Mouse (Mus musculus) lung, embryonic 14.5 days (tissue): Measurements from ENCODE around the gene Tmem217. TPM values are rescaled to one million over a fixed set of nuclear protein-coding genes. Genes with fewer than 3 reads are reported as not detected.

Source experiments
- ATAC-seq: fragments of 200-750 bp; cut with Nextera tagmentation; 2 replicates; pipeline ENCODE4 v1.8.0; 2017; ENCODE audit warnings: mild to moderate bottlenecking, moderate TSS enrichment, moderate library complexity; ENCODE audit not compliant: insufficient read depth
- DNase-seq: peaks from one replicate; pipeline ENCODE4 v3.0.0-alpha.2; 2015
- H3K27ac ChIP-seq: fragments of 300-500 bp; sonication (generic); 2 replicates; pipeline ENCODE4 v1.5.1; 2014; ENCODE audit warnings: low read depth, mild to moderate bottlenecking, moderate library complexity
- H3K27me3 ChIP-seq: fragments of 300-500 bp; sonication (generic); 2 replicates; pipeline ENCODE4 v1.6.1; 2014; ENCODE audit warnings: low read length, control low read depth; ENCODE audit not compliant: insufficient read depth
- H3K36me3 ChIP-seq: fragments of 300-500 bp; sonication (generic); 2 replicates; pipeline ENCODE4 v1.6.1; 2014; ENCODE audit warnings: control low read depth; ENCODE audit not compliant: insufficient read depth
- H3K4me1 ChIP-seq: fragments of 300-500 bp; sonication (generic); 2 replicates; pipeline ENCODE4 v1.6.1; 2014; ENCODE audit warnings: antibody characterized with exemption, control low read depth; ENCODE audit not compliant: insufficient read depth
- H3K4me2 ChIP-seq: fragments of 300-500 bp; sonication (generic); 2 replicates; pipeline ENCODE4 v1.6.1; 2014; ENCODE audit warnings: mild to moderate bottlenecking
- H3K4me3 ChIP-seq: fragments of 300-500 bp; sonication (generic); 2 replicates; pipeline ENCODE4 v1.5.1; 2014; ENCODE audit warnings: low read depth, low read length
- H3K9ac ChIP-seq: fragments of 300-500 bp; sonication (generic); 2 replicates; pipeline ENCODE4 v1.6.1; 2014
- H3K9me3 ChIP-seq: fragments of 300-500 bp; sonication (generic); 2 replicates; pipeline ENCODE4 v1.6.1; 2016; ENCODE audit warnings: low read depth, low read length, control low read depth
- CTCF ChIP-seq: IDR thresholded peaks from 2 replicates; pipeline ENCODE4 v1.5.1; 2016; ENCODE audit warnings: antibody characterized with exemption, low read depth
- WGBS: fragments of 180-500 bp; shearing (Covaris S2); extraction: QIAGEN DNeasy Blood & Tissue Kit; methylation state at CpG from one replicate; pipeline ENCODE4 v1.1.7; 2014; 5-methylcytosine and 5-hydroxymethylcytosine counted together
- polyA plus RNA-seq: library from polyadenylated mRNA; unstranded; fragments of >200 nt; fragmentation: Nextera tagmentation; extraction: Ambion mirVana; gene quantifications from 2 replicates; pipeline ENCODE4 v1.2.1, GENCODE M21; 2014

Gene Tmem217
- 0.43 and 0.46 TPM in 2 replicates for polyA plus RNA-seq

- H3K4me1 ChIP-seq: peaks cover 10% of the 10 kb centered on the region
- no peak within 1 kb of the TSS for H3K27ac ChIP-seq
- WGBS: 86% methylated on average over 5 of the region's 5 CpGs
Measured at GRCm38 (mm10) chr17:29552162-29552732, at the start of gene Tmem217. Tmem217 (minus strand) TSS chr17:29552385.

GRCm38 (mm10) chr17:29601391-29601790 lies 49.2 kb upstream of the Tmem217 start:
- no peak for TF ChIP-seq CTCF
- no peaks in the 10 kb centered on the region for H3K27me3 ChIP-seq
- H3K4me2 ChIP-seq: no peak overlapping the region
- no peaks in the 10 kb centered on the region for H3K9me3 ChIP-seq
- peaks cover 47% of the 10 kb centered on the region for H3K36me3 ChIP-seq
- H3K27ac ChIP-seq: no peak overlapping the region
- 42% methylated on average over 4 of the region's 4 CpGs for WGBS
- H3K4me1 ChIP-seq: no peaks in the 10 kb centered on the region
- DNase-seq: peak; percentile 21
- H3K9ac ChIP-seq: no peak overlapping the region
- H3K4me3 ChIP-seq: no peak overlapping the region
- no peak for ATAC-seq

More at GRCm38 (mm10) chr17:29552162-29552732, at the start of gene Tmem217:
- Histone ChIP-seq H3K4me3 (no peak within 1 kb of the TSS), H3K9me3 (no peaks in the 10 kb centered on the region), H3K27me3 (no peaks in the 10 kb centered on the region), H3K9ac (no peak within 1 kb of the TSS), H3K4me2 (peak within 1 kb of the TSS; percentile 87), H3K36me3 (no peaks in the 10 kb centered on the region)
- ATAC-seq: no peak
- DNase-seq: no peak
- no peak for TF ChIP-seq CTCF

- H3K27ac ChIP-seq: no peak overlapping the region
- no peaks in the 10 kb centered on the region for H3K27me3 ChIP-seq
- no peak for DNase-seq
- ATAC-seq: no peak
- H3K9ac ChIP-seq: no peak overlapping the region
- no peaks in the 10 kb centered on the region for H3K4me1 ChIP-seq
- H3K9me3 ChIP-seq: no peaks in the 10 kb centered on the region
- peaks cover 55% of the 10 kb centered on the region for H3K36me3 ChIP-seq
- no peak overlapping the region for H3K4me3 ChIP-seq
- no peak overlapping the region for H3K4me2 ChIP-seq
- 76% methylated on average over 8 of the region's 8 CpGs for WGBS
- TF ChIP-seq CTCF: no peak
Measured at GRCm38 (mm10) chr17:29599537-29599936, 47.4 kb upstream of the Tmem217 start.

- Histone ChIP-seq H3K27me3 (no peaks in the 10 kb centered on the region), H3K9ac (no peak overlapping the region), H3K4me3 (no peak overlapping the region), H3K27ac (no peak overlapping the region), H3K36me3 (peaks cover 56% of the 10 kb centered on the region), H3K4me2 (no peak overlapping the region), H3K9me3 (no peaks in the 10 kb centered on the region), H3K4me1 (no peaks in the 10 kb centered on the region)
- ATAC-seq (no peak), DNase-seq (no peak)
- WGBS: 96% methylated on average over 14 of the region's 14 CpGs
- TF ChIP-seq CTCF: no peak
Measured at GRCm38 (mm10) chr17:29599051-29599450, 46.9 kb upstream of the Tmem217 start.

- TF ChIP-seq CTCF: no peak
- no peak overlapping the region for H3K27ac ChIP-seq
- DNase-seq (no peak), ATAC-seq (no peak)
- H3K27me3 ChIP-seq: no peaks in the 10 kb centered on the region
- no peak overlapping the region for H3K4me2 ChIP-seq
- no peak overlapping the region for H3K9ac ChIP-seq
- no peaks in the 10 kb centered on the region for H3K9me3 ChIP-seq
- H3K36me3 ChIP-seq: peaks cover 45% of the 10 kb centered on the region
- H3K4me3 ChIP-seq: no peak overlapping the region
- no peaks in the 10 kb centered on the region for H3K4me1 ChIP-seq
- WGBS: 89% methylated on average over 13 of the region's 13 CpGs
Measured at GRCm38 (mm10) chr17:29596771-29597132, 44.6 kb upstream of the Tmem217 start.

GRCm38 (mm10) chr17:29595891-29596770 lies 43.9 kb upstream of the Tmem217 start:
- Histone ChIP-seq H3K27me3 (no peaks in the 10 kb centered on the region), H3K27ac (no peak overlapping the region), H3K9me3 (no peaks in the 10 kb centered on the region), H3K36me3 (peaks cover 49% of the 10 kb centered on the region), H3K4me1 (no peaks in the 10 kb centered on the region), H3K4me2 (no peak overlapping the region), H3K9ac (no peak overlapping the region), H3K4me3 (no peak overlapping the region)
- ATAC-seq (no peak), DNase-seq (no peak)
- TF ChIP-seq CTCF: no peak
- WGBS: 78% methylated on average over 14 of the region's 15 CpGs

- DNase-seq: peak; percentile 81
- WGBS: 39% methylated on average over 11 of the region's 11 CpGs
- H3K9ac ChIP-seq: no peak overlapping the region
- H3K9me3 ChIP-seq: no peaks in the 10 kb centered on the region
- 0 out of 2 replicates have a peak, but pooled peaks have one; percentile 11 for TF ChIP-seq CTCF
- no peaks in the 10 kb centered on the region for H3K27me3 ChIP-seq
- peak overlapping the region; percentile 78 for H3K27ac ChIP-seq
- H3K4me2 ChIP-seq: no peak overlapping the region
- no peak overlapping the region for H3K4me3 ChIP-seq
- ATAC-seq: peak; percentile 82
- H3K36me3 ChIP-seq: peaks cover 21% of the 10 kb centered on the region
- no peaks in the 10 kb centered on the region for H3K4me1 ChIP-seq
Measured at GRCm38 (mm10) chr17:29589221-29589898, 37.2 kb upstream of the Tmem217 start.
